In the genomic region with DNA sequence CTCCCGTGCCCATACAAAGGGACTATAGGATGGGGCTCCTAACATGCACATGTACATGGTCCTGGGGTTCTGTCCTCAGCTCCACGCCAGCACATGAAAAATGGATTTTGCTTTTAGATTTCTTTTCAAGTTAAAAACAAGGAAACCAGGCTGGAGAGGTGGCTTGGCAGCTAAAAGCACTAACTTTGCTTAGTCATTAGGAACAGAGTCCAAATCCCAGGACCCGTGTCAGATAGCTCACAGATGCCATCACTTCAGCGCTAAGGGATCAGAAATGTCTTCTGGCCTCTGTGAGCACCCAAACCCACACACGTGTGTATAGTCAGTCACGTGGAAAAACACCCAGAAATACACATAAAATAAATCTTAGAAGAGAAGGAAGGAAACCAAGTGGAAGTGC, we compare ENCODE assay signal across 14 mouse cellular contexts.
"Had no signal": no experiment of that assay in that cellular context is flagged by ENCODE, and none has a peak within 500 bp of the region (broad histone marks: within the 10 kb centered on the region; RNA-seq: fewer than 3 reads in every experiment).

No protein-coding gene starts in this region.

- H3K9me3 ChIP-seq: limb, embryonic 12.5 days; limb, embryonic 15.5 days; liver, embryonic 13.5 days had no signal

- DNase-seq: layer of hippocampus, adult 9-11 months; left cerebral cortex, postnatal 4 days; liver, embryonic 13.5 days; lung, adult 2 months; lung, postnatal 14 days; lung, postnatal 4 days; midbrain, embryonic 14.5 days; thymus, adult 18-20 months; thymus, postnatal 36 days had no signal

- H3K9ac ChIP-seq: limb, embryonic 12.5 days; limb, embryonic 15.5 days; liver, embryonic 13.5 days had no signal

- H3K4me2 ChIP-seq: limb, embryonic 12.5 days; limb, embryonic 15.5 days; liver, embryonic 13.5 days; midbrain, embryonic 11.5 days had no signal

- H3K27ac ChIP-seq: limb, embryonic 12.5 days; limb, embryonic 15.5 days; liver, embryonic 13.5 days had no signal

- H3K4me3 ChIP-seq: layer of hippocampus, adult 2 months; limb, embryonic 12.5 days; limb, embryonic 15.5 days; liver, embryonic 13.5 days had no signal

- ATAC-seq: intestine, postnatal 0 days had no signal

- H3K4me1 ChIP-seq: limb, embryonic 15.5 days had no signal

- H3K27me3 ChIP-seq: limb, embryonic 12.5 days; limb, embryonic 15.5 days; liver, embryonic 13.5 days had no signal
